Mouse (Mus musculus) stomach, embryonic 15.5 days (tissue): ENCODE measurements at regions not wholly inside any gene's neighbourhood (a gene's known extent, or its start where the extent isn't known, plus 50 kb on each side); places are given as distances from the start of the nearest gene placed in this dataset.

Source experiments
- ATAC-seq: fragments of 200-750 bp; cut with Nextera tagmentation; 2 replicates; pipeline ENCODE4 v1.8.0; 2017; ENCODE audit warnings: low read depth, moderate number of reproducible peaks, moderate TSS enrichment; ENCODE audit not compliant: insufficient read depth, low FRiP score
- H3K27ac ChIP-seq: fragments of 300-500 bp; sonication (generic); 2 replicates; pipeline ENCODE4 v1.5.1; 2015; ENCODE audit warnings: mild to moderate bottlenecking, inconsistent platforms
- H3K27me3 ChIP-seq: fragments of 300-500 bp; sonication (generic); replicated peaks from 2 replicates; pipeline ENCODE4 v1.6.1; 2015; ENCODE audit warnings: inconsistent platforms
- H3K36me3 ChIP-seq: fragments of 300-500 bp; sonication (generic); 2 replicates; pipeline ENCODE4 v1.6.1; 2015; ENCODE audit warnings: inconsistent platforms
- H3K4me1 ChIP-seq: fragments of 300-500 bp; sonication (generic); 2 replicates; pipeline ENCODE4 v1.6.1; 2015; ENCODE audit warnings: inconsistent platforms
- H3K4me2 ChIP-seq: fragments of 300-500 bp; sonication (generic); 2 replicates; pipeline ENCODE4 v1.6.1; 2015; ENCODE audit warnings: mild to moderate bottlenecking, inconsistent platforms
- H3K4me3 ChIP-seq: fragments of 300-500 bp; sonication (generic); replicated peaks from 2 replicates; pipeline ENCODE4 v1.5.1; 2015; ENCODE audit warnings: inconsistent platforms
- H3K9ac ChIP-seq: fragments of 300-500 bp; sonication (generic); 2 replicates; pipeline ENCODE4 v1.6.1; 2015; ENCODE audit warnings: inconsistent platforms
- H3K9me3 ChIP-seq: fragments of 300-500 bp; sonication (generic); 2 replicates; pipeline ENCODE4 v1.6.1; 2016; ENCODE audit warnings: inconsistent platforms
- WGBS: fragments of 180-500 bp; shearing (Covaris S2); methylation state at CpG from one replicate; pipeline ENCODE4 v1.1.7; 2015; 5-methylcytosine and 5-hydroxymethylcytosine counted together

DNA sequence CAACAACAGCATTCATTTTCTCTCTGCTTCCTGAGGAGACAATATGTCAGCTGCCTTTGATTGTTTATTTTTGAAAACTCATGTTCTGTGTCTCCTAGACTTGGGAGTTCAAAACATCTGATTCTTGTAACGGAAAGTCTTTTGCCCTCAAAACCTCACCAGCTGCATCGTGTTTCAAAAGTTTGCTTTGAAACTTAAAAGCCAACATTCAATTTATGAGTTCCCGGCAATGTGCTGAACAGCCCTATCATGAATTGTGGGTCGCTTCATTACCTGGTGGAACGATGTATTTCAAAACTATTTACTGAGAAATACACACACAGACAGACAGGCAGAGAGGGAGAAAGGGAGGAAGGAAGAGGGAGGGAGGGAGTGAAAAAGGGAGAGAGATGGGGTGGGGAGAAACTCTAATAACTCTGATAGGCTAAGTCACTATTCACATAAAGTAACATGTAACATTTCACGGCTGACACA lies 356.3 kb upstream of the Lmcd1 start:
- H3K9ac ChIP-seq: no peak overlapping the region
- no peak overlapping the region for H3K4me3 ChIP-seq
- H3K27me3 ChIP-seq: no peaks in the 10 kb centered on the region
- no peaks in the 10 kb centered on the region for H3K9me3 ChIP-seq
- H3K4me1 ChIP-seq: no peaks in the 10 kb centered on the region
- ATAC-seq: peak; percentile 31; the same call in 1 of the 2 replicates
- 32% methylated on average over 6 of the region's 6 CpGs for WGBS
- H3K36me3 ChIP-seq: no peaks in the 10 kb centered on the region
- peak overlapping the region; percentile 59; the same call in 1 of the 2 replicates for H3K27ac ChIP-seq
- H3K4me2 ChIP-seq: no peak overlapping the region

GRCm38 (mm10) chr6:111917868-111918597 lies 355.5 kb upstream of the Lmcd1 start:
- H3K9ac ChIP-seq: no peak overlapping the region
- H3K27me3 ChIP-seq: no peaks in the 10 kb centered on the region
- H3K27ac ChIP-seq: peak overlapping the region; percentile 59; the same call in 1 of the 2 replicates
- no peak for ATAC-seq
- H3K4me2 ChIP-seq: no peak overlapping the region
- no peaks in the 10 kb centered on the region for H3K36me3 ChIP-seq
- no peaks in the 10 kb centered on the region for H3K9me3 ChIP-seq
- H3K4me3 ChIP-seq: no peak overlapping the region
- 55% methylated on average over 3 of the region's 3 CpGs for WGBS
- no peaks in the 10 kb centered on the region for H3K4me1 ChIP-seq

- no peaks in the 10 kb centered on the region for H3K4me1 ChIP-seq
- no peak overlapping the region for H3K27ac ChIP-seq
- H3K9ac ChIP-seq: no peak overlapping the region
- no peaks in the 10 kb centered on the region for H3K27me3 ChIP-seq
- H3K4me3 ChIP-seq: no peak overlapping the region
- WGBS: 76% methylated on average over 2 of the region's 2 CpGs
- H3K36me3 ChIP-seq: no peaks in the 10 kb centered on the region
- H3K4me2 ChIP-seq: no peak overlapping the region
- H3K9me3 ChIP-seq: no peaks in the 10 kb centered on the region
- no peak for ATAC-seq
Observed at GRCm38 (mm10) chr6:111932596-111932995, 341.0 kb upstream of the Lmcd1 start.

- H3K4me2 ChIP-seq: no peak overlapping the region
- H3K27ac ChIP-seq: no peak overlapping the region
- no peak overlapping the region for H3K9ac ChIP-seq
- H3K4me3 ChIP-seq: no peak overlapping the region
- no peaks in the 10 kb centered on the region for H3K27me3 ChIP-seq
- 71% methylated on average over 1 of the region's 1 CpGs for WGBS
- no peak for ATAC-seq
- H3K36me3 ChIP-seq: no peaks in the 10 kb centered on the region
- H3K4me1 ChIP-seq: no peaks in the 10 kb centered on the region
- H3K9me3 ChIP-seq: no peaks in the 10 kb centered on the region
Observed at GRCm38 (mm10) chr6:111954401-111954800, 319.2 kb upstream of the Lmcd1 start.

GRCm38 (mm10) chr6:111965766-111966165 lies 307.8 kb upstream of the Lmcd1 start:
- Histone ChIP-seq H3K9ac (no peak overlapping the region), H3K9me3 (no peaks in the 10 kb centered on the region), H3K4me3 (no peak overlapping the region), H3K27ac (no peak overlapping the region), H3K4me1 (no peaks in the 10 kb centered on the region), H3K27me3 (no peaks in the 10 kb centered on the region), H3K36me3 (no peaks in the 10 kb centered on the region), H3K4me2 (no peak overlapping the region)
- WGBS: 61% methylated on average over 3 of the region's 3 CpGs
- no peak for ATAC-seq

GRCm38 (mm10) chr6:111985452-111985851 lies 288.1 kb upstream of the Lmcd1 start:
- Histone ChIP-seq H3K27ac (no peak overlapping the region), H3K4me2 (no peak overlapping the region), H3K4me1 (no peaks in the 10 kb centered on the region), H3K36me3 (no peaks in the 10 kb centered on the region), H3K9ac (no peak overlapping the region), H3K9me3 (no peaks in the 10 kb centered on the region), H3K4me3 (no peak overlapping the region), H3K27me3 (no peaks in the 10 kb centered on the region)
- ATAC-seq: no peak
- 53% methylated on average over 1 of the region's 1 CpGs for WGBS

- WGBS: 67% methylated on average over 3 of the region's 3 CpGs
Observed at GRCm38 (mm10) chr6:111995823-111996222, 277.7 kb upstream of the Lmcd1 start.

DNA sequence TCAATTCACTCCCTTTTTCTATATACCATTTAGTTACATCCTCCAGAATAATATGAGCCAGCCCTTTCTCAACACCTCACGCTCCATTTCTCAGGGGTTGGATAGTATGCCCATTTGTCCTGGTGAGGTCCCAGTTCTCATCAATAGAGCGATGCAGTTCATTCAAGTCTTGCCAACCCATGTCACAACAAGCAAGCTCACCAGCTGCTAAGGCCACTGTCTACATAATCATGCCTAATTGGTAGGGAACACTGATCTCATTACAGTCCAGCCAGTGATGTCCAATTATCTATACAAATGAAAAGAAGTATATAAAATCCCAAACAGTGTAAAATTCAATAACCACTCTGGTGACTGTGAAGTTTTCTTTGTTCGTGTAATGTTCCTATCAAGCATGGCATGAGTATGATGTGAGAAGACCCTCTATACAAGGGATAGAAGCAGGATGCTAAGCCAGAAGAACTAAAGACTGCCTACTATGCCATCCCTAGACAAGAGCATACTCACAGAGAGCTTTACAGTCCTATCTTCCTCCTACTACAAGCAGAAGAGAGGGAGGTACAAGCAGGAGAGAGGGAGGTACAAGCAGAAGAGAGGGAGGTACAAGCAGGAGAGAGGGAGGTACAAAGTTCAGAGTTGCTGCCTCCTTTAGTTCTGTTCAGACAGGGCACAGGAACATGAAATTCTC lies 269.6 kb upstream of the Lmcd1 start:
- no peaks in the 10 kb centered on the region for H3K36me3 ChIP-seq
- H3K27me3 ChIP-seq: no peaks in the 10 kb centered on the region
- no peak overlapping the region for H3K9ac ChIP-seq
- no peak overlapping the region for H3K4me3 ChIP-seq
- H3K4me2 ChIP-seq: no peak overlapping the region
- 88% methylated on average over 3 of the region's 3 CpGs for WGBS
- no peaks in the 10 kb centered on the region for H3K4me1 ChIP-seq
- no peak overlapping the region for H3K27ac ChIP-seq
- ATAC-seq: no peak
- H3K9me3 ChIP-seq: no peaks in the 10 kb centered on the region

More at GRCm38 (mm10) chr6:111995823-111996222, 277.7 kb upstream of the Lmcd1 start:
- Histone ChIP-seq H3K4me1 (no peaks in the 10 kb centered on the region), H3K27ac (no peak overlapping the region), H3K4me3 (no peak overlapping the region), H3K4me2 (no peak overlapping the region), H3K36me3 (no peaks in the 10 kb centered on the region), H3K27me3 (no peaks in the 10 kb centered on the region), H3K9me3 (no peaks in the 10 kb centered on the region), H3K9ac (no peak overlapping the region)
- ATAC-seq: no peak

DNA sequence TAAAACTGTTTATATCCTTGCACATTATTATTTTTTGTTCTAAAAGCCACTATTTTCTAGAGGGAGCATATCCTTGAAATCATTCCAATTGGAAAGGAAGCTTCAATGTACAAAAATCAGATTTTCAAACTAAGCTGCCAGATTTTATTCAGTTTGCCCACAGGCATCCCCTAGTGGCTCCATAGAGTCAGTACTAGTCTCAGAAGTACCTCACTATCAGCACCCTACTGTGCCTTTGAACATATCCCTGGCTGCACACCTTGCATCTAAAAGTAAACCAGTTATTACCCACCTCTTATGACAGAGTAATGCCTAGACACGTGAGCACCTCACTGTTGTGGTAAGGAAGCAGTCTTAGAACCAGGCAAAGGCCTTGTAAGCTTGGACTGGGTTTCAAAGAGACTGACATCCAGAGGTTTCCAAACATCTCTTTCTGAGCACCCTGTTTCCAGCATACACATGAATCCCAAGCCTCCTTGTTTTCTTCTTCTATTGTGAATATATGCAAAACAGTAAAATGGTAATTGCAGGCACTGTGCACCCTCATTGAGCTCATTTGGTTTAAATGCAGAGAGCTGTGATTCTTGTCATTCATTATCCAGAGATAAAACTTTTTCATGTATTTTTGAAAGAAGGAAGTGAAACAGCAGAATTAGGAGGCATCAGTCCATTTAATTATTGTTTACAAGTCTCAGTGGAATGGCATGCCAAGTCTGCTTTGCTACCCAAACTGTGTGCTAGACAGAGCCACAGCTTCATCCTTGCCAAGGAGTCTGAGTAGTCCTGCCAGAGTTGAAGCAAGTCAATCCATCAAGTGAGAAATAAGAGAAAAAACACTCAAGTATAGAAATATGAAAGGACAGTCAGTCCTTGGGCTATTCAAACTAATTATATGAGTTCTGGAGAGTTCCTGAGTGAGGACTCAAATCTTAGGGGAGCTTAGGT lies 247.0 kb upstream of the Lmcd1 start:
- no peaks in the 10 kb centered on the region for H3K9me3 ChIP-seq
- no peaks in the 10 kb centered on the region for H3K36me3 ChIP-seq
- no peak overlapping the region for H3K4me3 ChIP-seq
- no peak overlapping the region for H3K27ac ChIP-seq
- H3K27me3 ChIP-seq: no peaks in the 10 kb centered on the region
- no peak for ATAC-seq
- no peak overlapping the region for H3K4me2 ChIP-seq
- H3K9ac ChIP-seq: no peak overlapping the region
- H3K4me1 ChIP-seq: no peaks in the 10 kb centered on the region
- WGBS: 69% methylated on average over 1 of the region's 1 CpGs

DNA sequence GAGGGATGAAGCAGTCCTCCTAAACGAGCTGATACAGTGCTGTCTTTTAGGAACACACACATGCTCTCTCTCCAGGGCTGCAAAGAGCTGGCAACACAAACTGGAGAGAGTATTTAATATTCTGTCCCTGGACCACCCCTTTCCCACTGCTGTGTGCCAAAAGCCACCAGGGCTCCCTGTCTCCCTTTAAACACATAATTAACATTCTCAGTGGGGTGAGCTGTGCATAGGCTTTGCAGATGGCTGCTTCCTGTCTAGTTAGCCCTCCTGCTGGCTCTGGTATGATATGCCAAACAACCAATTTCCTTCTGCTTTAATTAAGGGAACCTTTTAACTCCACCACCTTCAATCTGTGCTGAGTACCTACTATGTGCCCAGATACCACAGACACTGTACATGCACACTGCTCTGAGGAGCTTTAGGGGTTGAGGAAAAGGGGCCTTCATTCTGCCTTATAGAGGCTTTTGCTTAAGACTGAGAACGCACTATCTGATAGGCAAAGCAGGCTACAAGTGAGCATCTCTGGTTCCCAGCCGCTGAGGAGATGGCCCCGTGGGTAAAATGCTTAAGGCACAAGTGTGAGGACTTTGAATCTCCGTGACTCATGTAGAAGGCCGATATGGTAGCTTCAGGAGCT lies 222.9 kb upstream of the Lmcd1 start:
- WGBS: 81% methylated on average over 6 of the region's 6 CpGs
- H3K4me3 ChIP-seq: no peak overlapping the region
- H3K27me3 ChIP-seq: no peaks in the 10 kb centered on the region
- ATAC-seq: no peak
- no peaks in the 10 kb centered on the region for H3K4me1 ChIP-seq
- H3K9ac ChIP-seq: no peak overlapping the region
- H3K36me3 ChIP-seq: no peaks in the 10 kb centered on the region
- no peaks in the 10 kb centered on the region for H3K9me3 ChIP-seq
- H3K4me2 ChIP-seq: no peak overlapping the region
- H3K27ac ChIP-seq: no peak overlapping the region

DNA sequence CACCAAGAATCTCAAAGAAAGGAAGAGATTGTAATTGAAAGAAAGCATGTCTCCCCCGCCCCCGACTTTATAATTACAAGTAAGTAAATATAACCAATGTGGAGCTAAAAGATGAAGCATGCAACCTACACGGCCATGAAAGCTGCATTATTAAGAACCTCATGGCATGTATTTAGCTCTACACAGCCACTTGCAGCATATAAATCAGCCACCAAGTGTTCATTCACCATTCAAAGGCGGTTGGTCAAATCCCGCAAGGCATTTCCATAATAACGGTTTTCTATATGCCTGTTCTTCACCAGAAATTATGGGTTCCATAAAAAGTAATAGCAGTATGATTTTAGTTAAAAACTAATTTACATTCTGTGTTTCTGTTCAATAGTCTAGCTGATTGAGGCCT lies 221.4 kb upstream of the Lmcd1 start:
- ATAC-seq: no peak

More for the DNA sequence above, 221.4 kb upstream of the Lmcd1 start:
- H3K4me1 ChIP-seq: no peaks in the 10 kb centered on the region
- no peaks in the 10 kb centered on the region for H3K9me3 ChIP-seq
- H3K27me3 ChIP-seq: no peaks in the 10 kb centered on the region
- no peak overlapping the region for H3K27ac ChIP-seq
- H3K4me3 ChIP-seq: no peak overlapping the region
- no peak overlapping the region for H3K9ac ChIP-seq
- 87% methylated on average over 6 of the region's 6 CpGs for WGBS
- no peak overlapping the region for H3K4me2 ChIP-seq
- H3K36me3 ChIP-seq: no peaks in the 10 kb centered on the region
